Mouse (Mus musculus): ENCODE data around the gene Angptl6.

GRCm38 (mm10) chr9:20873521-20873920, 6.0 kb downstream of the Angptl6 start:
- no peak for TF ChIP-seq CTCF (conservative IDR thresholded peaks at IDR 0.05; ENCODE audit: insufficient read depth, insufficient read length, low read depth, low read length)
- TF ChIP-seq POLR2A (IDR thresholded peaks at IDR 0.05; ENCODE audit: low read depth, low read length) = no peak

All from kidney, adult 2 months (tissue).